In the genomic region with DNA sequence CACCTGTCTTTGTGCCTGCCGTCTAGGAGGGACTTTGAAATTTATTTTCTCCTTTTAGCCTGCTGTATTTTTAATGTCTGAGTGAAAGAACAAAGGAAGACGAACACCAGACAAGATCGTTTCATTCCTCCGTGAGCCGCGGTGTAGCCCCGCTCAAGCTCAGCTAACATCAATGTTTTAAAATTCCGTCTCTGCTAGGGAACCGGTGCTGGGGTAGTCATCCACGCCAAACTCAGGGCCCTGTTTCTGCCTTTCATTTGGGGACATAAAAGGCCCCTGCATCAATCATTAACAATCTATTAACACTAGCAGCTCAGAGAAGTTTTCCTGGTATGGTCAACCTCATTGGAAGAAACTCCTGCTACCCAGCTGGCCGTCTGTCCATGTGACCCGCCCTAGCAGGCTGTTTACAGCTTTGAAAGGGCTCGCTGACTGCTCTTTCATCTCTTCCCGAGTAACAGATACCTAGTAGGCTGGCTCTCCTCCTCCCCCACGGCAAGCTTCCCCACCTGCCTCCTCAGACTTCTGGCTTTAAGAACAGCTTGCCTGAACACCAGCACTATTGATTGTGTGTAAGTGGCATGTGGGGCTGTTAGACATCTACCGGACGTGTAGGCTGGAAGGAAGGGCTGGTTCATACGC, we compare ENCODE assay signal across 9 mouse cellular contexts.
DNase-seq lines count a peak whose midpoint lies in the region; ATAC-seq and TF ChIP-seq lines count a peak whose summit lies in the region.
"Had no signal": no experiment of that assay in that cellular context is flagged by ENCODE, and none has a peak within 500 bp of the region (broad histone marks: within the 10 kb centered on the region; RNA-seq: fewer than 3 reads in every experiment).

No protein-coding gene starts in this region.

- no peak overlapping the region for H3K27ac ChIP-seq in forebrain, embryonic 11.5 days (ENCODE audit: low read depth, low read length)
- H3K27ac ChIP-seq in forebrain, embryonic 16.5 days (ENCODE audit: low read length): no peak overlapping the region
- no peak overlapping the region for H3K27ac ChIP-seq in hindbrain, embryonic 16.5 days (ENCODE audit: low read depth, low read length)
- no peak overlapping the region for H3K27ac ChIP-seq in liver, embryonic 12.5 days

- 0 out of 2 replicates have a peak, but pooled peaks cover 11% of the 10 kb centered on the region for H3K4me1 ChIP-seq in forebrain, embryonic 11.5 days (replicated peaks; ENCODE audit: control insufficient read depth, insufficient read depth, low read length)
- 0 out of 2 replicates have a peak, but pooled peaks cover 3% of the 10 kb centered on the region for H3K4me1 ChIP-seq in forebrain, embryonic 16.5 days (replicated peaks; ENCODE audit: control insufficient read depth, insufficient read depth, low read length)
- H3K4me1 ChIP-seq in hindbrain, embryonic 16.5 days (ENCODE audit: control insufficient read depth, insufficient read depth, low read depth, low read length): peaks cover 3% of the 10 kb centered on the region
- H3K4me1 ChIP-seq in liver, embryonic 12.5 days: no peaks in the 10 kb centered on the region

- TF ChIP-seq CTCF in brain, embryonic 14.5 days (IDR thresholded peaks at IDR 0.05; ENCODE audit: borderline replicate concordance, extremely low read depth, insufficient read depth, insufficient read length): no peak

- peak; percentile 54 for DNase-seq in forebrain, embryonic 11.5 days (ENCODE audit: low spot score)
- DNase-seq in brain, embryonic 14.5 days (ENCODE audit: low read depth): peak; percentile 65
- DNase-seq in urinary bladder, adult 18-20 months (ENCODE audit: low spot score in 2 of 2): no peak
- DNase-seq in layer of hippocampus, postnatal 10 days (ENCODE audit: low spot score in 2 of 2): no peak
- DNase-seq: layer of hippocampus, adult 9-11 months had no signal

- no peaks in the 10 kb centered on the region for H3K9me3 ChIP-seq in forebrain, embryonic 11.5 days (ENCODE audit: control insufficient read depth, low read length)
- no peaks in the 10 kb centered on the region for H3K9me3 ChIP-seq in forebrain, embryonic 16.5 days (ENCODE audit: control insufficient read depth, low read length)
- H3K9me3 ChIP-seq in hindbrain, embryonic 16.5 days (ENCODE audit: control insufficient read depth, low read length): peaks cover 2% of the 10 kb centered on the region; the same call in 1 of the 2 replicates
- H3K9me3 ChIP-seq in liver, embryonic 12.5 days (replicated peaks): no peaks in the 10 kb centered on the region

- ATAC-seq in forebrain, embryonic 11.5 days (replicated peaks; ENCODE audit: low FRiP score): no peak
- no peak for ATAC-seq in forebrain, embryonic 16.5 days
- no peak for ATAC-seq in hindbrain, embryonic 16.5 days
- ATAC-seq in liver, embryonic 12.5 days: no peak
- no peak for ATAC-seq in CD4-positive, CD25-positive, alpha-beta regulatory T cell, adult 4 months

- no peaks in the 10 kb centered on the region for H3K36me3 ChIP-seq in forebrain, embryonic 11.5 days (ENCODE audit: control insufficient read depth, insufficient read depth, low read length)
- H3K36me3 ChIP-seq in forebrain, embryonic 16.5 days (ENCODE audit: control insufficient read depth, insufficient read depth): no peaks in the 10 kb centered on the region
- no peaks in the 10 kb centered on the region for H3K36me3 ChIP-seq in hindbrain, embryonic 16.5 days (ENCODE audit: control insufficient read depth, insufficient read depth, low read length)
- no peaks in the 10 kb centered on the region for H3K36me3 ChIP-seq in liver, embryonic 12.5 days

- TF ChIP-seq POLR2A in brain, embryonic 14.5 days (IDR thresholded peaks at IDR 0.05; ENCODE audit: borderline replicate concordance, extremely low read depth, insufficient read depth, insufficient read length, poor library complexity, severe bottlenecking): no peak

- H3K4me2 ChIP-seq in forebrain, embryonic 11.5 days (ENCODE audit: low read depth, low read length, severe bottlenecking): peak overlapping the region; percentile 26
- H3K4me2 ChIP-seq in forebrain, embryonic 16.5 days (ENCODE audit: low read length): no peak overlapping the region
- peak overlapping the region; percentile 27 for H3K4me2 ChIP-seq in hindbrain, embryonic 16.5 days (ENCODE audit: low read length)
- H3K4me2 ChIP-seq in liver, embryonic 12.5 days: peak overlapping the region; percentile 6; the same call in 1 of the 2 replicates

- H3K9ac ChIP-seq in forebrain, embryonic 11.5 days (ENCODE audit: low read length): no peak overlapping the region
- H3K9ac ChIP-seq in forebrain, embryonic 16.5 days (replicated peaks; ENCODE audit: low read depth, low read length): no peak overlapping the region
- H3K9ac ChIP-seq in hindbrain, embryonic 16.5 days (ENCODE audit: low read depth, low read length): no peak overlapping the region
- no peak overlapping the region for H3K9ac ChIP-seq in liver, embryonic 12.5 days

- H3K4me3 ChIP-seq in forebrain, embryonic 11.5 days (ENCODE audit: low read depth, low read length): no peak overlapping the region
- no peak overlapping the region for H3K4me3 ChIP-seq in forebrain, embryonic 16.5 days (replicated peaks; ENCODE audit: low read length)
- H3K4me3 ChIP-seq in hindbrain, embryonic 16.5 days (ENCODE audit: low read length): no peak overlapping the region
- H3K4me3 ChIP-seq in liver, embryonic 12.5 days: no peak overlapping the region

- 15% methylated on average over 18 of the region's 18 CpGs for WGBS in forebrain, embryonic 11.5 days
- 12% methylated on average over 18 of the region's 18 CpGs for WGBS in forebrain, embryonic 16.5 days
- 17% methylated on average over 18 of the region's 18 CpGs for WGBS in hindbrain, embryonic 16.5 days
- WGBS in liver, embryonic 12.5 days (ENCODE audit: insufficient replicate concordance): 16% methylated on average over 18 of the region's 18 CpGs

- no peaks in the 10 kb centered on the region for H3K27me3 ChIP-seq in forebrain, embryonic 11.5 days (ENCODE audit: control insufficient read depth, insufficient read depth, low read length)
- H3K27me3 ChIP-seq in forebrain, embryonic 16.5 days (replicated peaks; ENCODE audit: control insufficient read depth, insufficient read depth, low read length): no peaks in the 10 kb centered on the region
- H3K27me3 ChIP-seq in hindbrain, embryonic 16.5 days (replicated peaks; ENCODE audit: control insufficient read depth, insufficient read depth, low read length): no peaks in the 10 kb centered on the region; the same call in 1 of the 2 replicates
- 0 out of 2 replicates have a peak, but pooled peaks cover 4% of the 10 kb centered on the region for H3K27me3 ChIP-seq in liver, embryonic 12.5 days (replicated peaks)

Comparison
In these comparisons a context has a peak if more than half of its experiments do, and no peak if none do; other contexts are left out.
1. DNase-seq: peak in forebrain, embryonic 11.5 days (single experiment) and brain, embryonic 14.5 days (single experiment); none in urinary bladder, adult 18-20 months (0 of 2) and layer of hippocampus, postnatal 10 days (0 of 2).